Mouse (Mus musculus): Measurements from ENCODE around the gene Ubac1.
A peak's percentile ranks its signal among the peaks of the same experiment; 100 is the strongest.

Gene Ubac1

DNA sequence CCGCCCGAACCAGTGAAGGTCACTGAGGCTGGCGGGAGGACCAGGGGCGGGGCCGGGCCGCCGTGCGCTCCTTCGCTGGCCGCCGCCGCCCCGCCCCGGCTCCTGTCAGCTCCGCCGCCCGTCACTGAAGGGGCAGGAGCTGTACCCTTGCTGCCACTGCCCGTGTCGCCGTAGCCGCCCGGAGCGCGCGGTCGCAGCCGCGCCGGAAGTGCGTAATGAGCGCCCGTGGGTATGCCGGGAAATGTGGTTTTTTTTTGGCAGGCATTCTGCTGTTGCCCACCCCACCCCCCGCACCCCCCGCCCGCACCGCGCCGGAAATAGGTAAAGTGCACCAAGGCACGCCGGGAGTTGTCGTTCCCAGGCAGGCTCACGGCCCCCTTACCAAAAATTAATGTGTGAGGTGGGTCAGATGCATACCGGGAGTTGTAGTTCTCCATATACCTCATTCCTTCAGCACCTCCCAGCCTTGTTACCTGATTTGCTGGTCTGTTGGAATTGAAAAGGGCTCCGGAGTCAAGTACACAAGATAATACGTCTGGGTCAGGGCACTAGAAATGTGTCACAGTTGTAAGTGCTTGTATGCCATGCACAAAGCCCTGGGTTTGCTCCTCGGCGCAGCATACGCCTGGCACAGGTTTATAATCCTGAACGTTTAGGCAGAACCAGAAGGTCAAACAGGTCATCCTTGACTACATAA, at the start of gene Ubac1:
TSS of gene Ubac1 (minus strand) at position 187 of the 697 bp plus-strand sequence.
- peak; percentile 85 for DNase-seq (ENCODE audit: low read depth, low spot score)

DNA sequence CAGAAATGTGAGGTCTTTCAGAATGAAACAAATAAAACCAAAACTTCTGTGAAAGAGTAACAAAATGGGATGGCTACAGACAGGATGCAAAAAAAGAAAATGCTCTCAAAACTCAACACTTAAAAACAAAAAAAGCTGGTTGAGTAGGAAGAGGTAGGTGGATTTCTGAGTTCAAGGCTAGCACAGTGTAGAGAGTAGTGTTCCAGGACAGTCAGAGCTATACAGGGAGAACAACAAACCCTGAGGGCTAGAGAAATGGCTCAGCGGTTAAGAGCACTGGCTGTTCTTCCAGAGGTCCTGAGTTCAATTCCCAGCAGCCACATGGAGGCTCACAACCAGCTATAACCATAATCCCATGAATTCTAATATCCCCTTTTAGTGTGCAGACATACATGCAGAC, 47.0 kb upstream of the Ubac1 start:
- no peak for DNase-seq (ENCODE audit: low read depth, low spot score)

DNA sequence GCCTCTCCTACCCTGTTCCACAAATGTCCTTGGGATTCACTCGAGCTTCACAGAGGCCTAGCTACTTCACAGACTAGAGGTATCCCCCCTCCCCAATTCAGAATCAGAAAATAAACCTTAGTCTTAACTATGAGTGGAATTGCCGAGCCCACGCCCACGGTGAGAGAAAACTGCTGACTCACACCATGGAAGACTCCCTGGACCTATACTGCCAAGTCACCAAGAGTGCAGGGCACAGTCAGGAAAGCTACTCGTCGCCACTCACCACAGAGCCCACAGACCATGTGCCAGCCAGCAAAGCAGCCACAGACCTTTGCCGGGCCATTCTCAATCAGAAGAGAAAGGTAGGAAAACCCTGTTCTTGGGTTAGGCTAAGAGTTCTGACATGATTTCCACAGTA, 46.6 kb upstream of the Ubac1 start:
- no peak for DNase-seq (ENCODE audit: low read depth, low spot score)

GRCm38 (mm10) chr2:26066527-26066926, 45.0 kb upstream of the Ubac1 start:
- DNase-seq (ENCODE audit: low read depth, low spot score): no peak

GRCm38 (mm10) chr2:26062742-26063427, 41.3 kb upstream of the Ubac1 start:
- DNase-seq (ENCODE audit: low read depth, low spot score): no peak

- no peak for DNase-seq (ENCODE audit: low read depth, low spot score)
These were observed 40.7 kb upstream of the Ubac1 start for GRCm38 (mm10) chr2:26062241-26062640.

- no peak for DNase-seq (ENCODE audit: low read depth, low spot score)
These were observed 39.6 kb upstream of the Ubac1 start for GRCm38 (mm10) chr2:26061018-26061666.

DNA sequence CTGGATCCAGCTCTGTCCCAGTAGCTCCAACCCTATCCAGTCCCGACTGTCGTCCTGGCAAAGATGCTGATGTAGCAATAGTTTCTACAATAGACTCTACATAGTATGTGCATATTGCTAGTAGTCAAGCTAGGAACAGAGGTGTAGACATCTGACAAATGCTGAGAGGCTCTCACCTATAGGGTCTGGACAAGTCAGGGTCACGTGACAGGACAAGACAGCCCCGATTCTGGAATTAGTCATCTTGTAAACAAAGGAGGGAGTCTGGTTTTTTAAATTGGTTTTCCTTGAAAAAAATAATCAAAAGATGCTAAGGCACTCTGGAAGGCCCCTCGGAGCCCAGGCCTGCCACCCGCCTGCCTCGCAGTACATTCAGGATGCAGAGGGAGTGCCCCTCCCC, 35.5 kb upstream of the Ubac1 start:
- DNase-seq (ENCODE audit: low read depth, low spot score): no peak

DNA sequence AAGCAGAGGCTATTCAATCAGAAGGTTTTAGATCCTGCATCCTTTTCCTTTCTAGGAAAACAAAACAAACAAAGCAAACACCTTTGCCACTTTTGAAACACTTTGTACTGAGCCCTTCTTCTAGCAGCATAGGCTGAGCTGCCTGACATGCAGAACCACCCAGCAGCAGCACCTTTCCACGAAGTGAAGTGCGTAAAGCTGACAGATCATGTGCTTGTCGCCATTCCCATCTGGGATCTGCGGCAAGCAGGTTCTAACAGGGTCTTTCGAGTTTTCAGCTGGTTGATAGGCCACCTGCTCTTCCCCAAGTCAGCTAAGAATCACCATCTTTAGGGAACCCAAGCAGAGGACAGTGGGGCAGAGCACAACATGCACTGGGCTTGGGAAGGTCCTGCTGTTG, 34.7 kb upstream of the Ubac1 start:
- no peak for DNase-seq (ENCODE audit: low read depth, low spot score)

DNA sequence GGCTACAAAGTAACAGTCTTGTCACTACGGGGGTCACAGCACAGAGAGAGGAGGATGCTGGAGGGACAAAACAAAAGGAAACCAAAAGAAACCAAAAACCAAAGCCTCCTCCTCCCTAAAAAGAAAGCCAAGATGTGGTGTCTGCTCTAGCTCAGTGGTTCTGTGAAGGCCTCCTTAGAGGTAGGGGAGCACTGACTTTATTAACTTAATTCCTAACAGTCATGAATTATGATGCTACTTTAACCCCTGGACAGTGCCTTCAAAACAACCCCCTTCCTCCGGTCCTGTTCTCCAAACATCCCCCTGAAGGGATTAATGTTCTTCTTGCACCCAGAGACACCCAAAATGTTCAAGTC, 34.2 kb upstream of the Ubac1 start:
- DNase-seq (ENCODE audit: low read depth, low spot score): no peak

- peak; percentile 51 for DNase-seq (ENCODE audit: low read depth, low spot score)
These were observed 33.6 kb upstream of the Ubac1 start for GRCm38 (mm10) chr2:26055046-26055746.

DNA sequence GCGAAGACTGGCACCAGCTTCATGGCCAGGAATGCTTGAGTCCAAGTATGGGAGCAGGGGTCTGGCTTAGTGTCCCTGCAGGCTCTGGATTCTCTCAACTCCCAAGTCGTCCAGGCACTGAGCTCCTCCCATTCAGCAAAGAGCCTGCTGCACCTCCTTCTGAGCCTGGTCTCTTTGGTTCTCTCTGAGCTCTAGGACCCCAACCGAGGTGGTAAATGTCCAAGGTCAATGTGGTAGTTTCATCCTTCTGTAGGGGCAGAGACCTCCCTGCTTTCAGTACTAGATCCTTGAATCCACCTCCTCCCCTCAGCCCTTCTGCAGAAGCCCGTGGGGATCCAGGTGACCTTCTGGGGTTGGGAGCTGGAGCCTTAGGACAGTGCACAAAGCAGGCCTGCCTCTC, 31.3 kb upstream of the Ubac1 start:
- DNase-seq (ENCODE audit: low read depth, low spot score): peak; percentile 16

- DNase-seq (ENCODE audit: low read depth, low spot score): no peak
These were observed 27.3 kb upstream of the Ubac1 start for GRCm38 (mm10) chr2:26048816-26049215.

DNA sequence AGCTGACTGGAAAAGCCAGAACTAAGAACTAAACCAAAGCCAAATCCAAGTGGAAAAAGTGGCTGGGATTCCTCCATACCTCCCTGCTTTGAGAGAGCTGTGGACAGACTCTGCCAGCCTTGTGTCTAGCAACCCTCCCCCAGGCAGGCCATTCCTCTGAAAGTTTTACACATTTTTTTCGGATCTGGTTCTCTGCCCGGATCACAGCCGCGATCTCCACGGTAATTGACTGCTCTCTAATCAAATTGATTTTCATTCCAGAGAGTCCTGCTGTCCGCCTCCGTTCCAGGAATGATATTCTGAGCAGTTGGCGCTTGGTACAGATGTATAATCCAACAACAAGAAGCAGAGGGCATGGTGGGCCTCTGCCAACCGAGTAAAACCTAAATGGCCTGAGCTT, 22.7 kb upstream of the Ubac1 start:
- DNase-seq (ENCODE audit: low read depth, low spot score): no peak

- DNase-seq (ENCODE audit: low read depth, low spot score): no peak
These were observed 21.1 kb upstream of the Ubac1 start for GRCm38 (mm10) chr2:26042603-26043002.

- DNase-seq (ENCODE audit: low read depth, low spot score): no peak
These were observed 19.7 kb upstream of the Ubac1 start for GRCm38 (mm10) chr2:26041163-26041810.

DNA sequence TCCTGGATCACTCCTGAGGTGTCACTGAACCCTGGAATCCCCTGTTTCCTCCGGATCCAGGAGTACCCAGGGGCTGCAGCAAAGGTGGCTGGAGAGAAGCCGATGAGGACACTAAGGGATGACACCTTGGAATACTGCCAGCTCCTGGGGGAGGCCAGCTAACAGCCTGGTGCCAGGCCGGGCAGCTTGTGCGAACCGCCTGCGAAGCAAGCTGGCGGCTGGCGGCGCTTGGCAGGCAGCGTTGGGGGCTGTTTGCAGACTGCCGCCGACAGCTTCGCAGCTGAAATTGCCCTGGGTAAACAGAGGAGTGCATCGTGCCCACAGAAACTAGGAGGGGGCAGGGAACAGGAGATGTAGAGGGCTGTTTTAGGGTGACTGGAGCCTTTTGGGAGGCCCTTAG, 18.4 kb upstream of the Ubac1 start:
- no peak for DNase-seq (ENCODE audit: low read depth, low spot score)

DNA sequence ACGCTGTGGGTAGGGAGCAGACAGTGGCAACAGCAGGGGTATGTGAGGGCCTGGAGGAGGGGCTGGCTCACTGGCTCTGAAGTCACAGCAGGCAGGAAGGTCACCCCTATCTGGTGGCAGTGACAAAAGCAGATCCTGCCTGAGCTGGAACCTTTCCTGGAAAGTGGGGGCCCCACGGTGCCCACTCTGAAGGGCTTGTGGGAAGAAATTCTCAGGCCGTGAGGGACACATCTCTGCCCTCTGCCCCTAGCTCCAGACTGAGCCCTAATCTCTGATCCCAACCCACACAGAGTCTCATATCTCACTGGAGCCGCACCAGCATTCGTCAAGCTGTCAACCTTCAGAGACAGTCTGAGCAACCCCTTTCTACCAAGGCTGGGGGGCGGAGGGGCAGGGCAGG, 15.8 kb upstream of the Ubac1 start:
- no peak for DNase-seq (ENCODE audit: low read depth, low spot score)

- DNase-seq (ENCODE audit: low read depth, low spot score): no peak
These were observed 12.9 kb upstream of the Ubac1 start for GRCm38 (mm10) chr2:26034344-26035050.

GRCm38 (mm10) chr2:26030288-26030687, 8.7 kb upstream of the Ubac1 start:
- DNase-seq (ENCODE audit: low read depth, low spot score): no peak
